Mouse (Mus musculus) urinary bladder, postnatal 36 days (tissue): ENCODE measurements around the gene Nanos3.

Source experiments
- DNase-seq, 2 experiments: peaks; one replicate each; pipeline ENCODE4 v3.0.0; 2022; ENCODE audit warnings: low spot score in 2 of 2, mixed read lengths in 1 of 2

Nanos3 gene

GRCm38 (mm10) chr8:84127202-84127901 is 57.7 kb downstream of the Nanos3 start:
- DNase-seq = no peak

DNA sequence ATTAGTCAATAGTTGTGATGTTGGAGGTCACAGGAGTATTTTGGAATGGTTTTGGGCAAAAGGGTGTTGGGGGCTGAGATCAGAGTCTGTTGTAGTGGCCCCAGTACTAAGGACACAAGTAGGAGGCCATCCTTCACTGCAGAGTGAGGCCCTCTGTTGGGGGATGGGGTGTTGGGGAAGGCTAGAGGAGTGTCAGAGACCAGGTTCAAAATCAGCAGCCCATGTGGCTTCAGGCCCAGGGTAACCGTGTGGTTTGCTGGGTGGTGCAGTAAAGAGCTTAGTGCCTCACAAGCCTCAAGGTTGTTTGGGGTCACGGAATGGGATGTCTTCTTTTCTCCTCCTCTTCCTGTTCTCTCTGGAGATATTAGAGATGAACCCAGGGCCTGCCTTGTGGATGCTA is 58.3 kb downstream of the Nanos3 start:
- DNase-seq = no peak

GRCm38 (mm10) chr8:84125656-84126055 is 59.4 kb downstream of the Nanos3 start, which contains the start of gene Podnl1:
TSS of gene Podnl1 (plus strand) at chr8:84125989.
- no peak for DNase-seq
